Mouse (Mus musculus) forebrain, embryonic 15.5 days (tissue): ENCODE measurements around the gene Prkcd. TPM values are rescaled to one million over a fixed set of nuclear protein-coding genes. Genes with fewer than 3 reads are reported as not detected.

Experiments used
- ATAC-seq: fragments of 200-750 bp; cut with Nextera tagmentation; replicated peaks from 2 replicates; pipeline ENCODE4 v1.8.0; 2017; ENCODE audit warnings: mild to moderate bottlenecking, moderate TSS enrichment, moderate library complexity
- H3K27ac ChIP-seq: fragments of 300-500 bp; sonication (generic); replicated peaks from 2 replicates; pipeline ENCODE4 v1.5.1; 2015; ENCODE audit warnings: mild to moderate bottlenecking, inconsistent platforms
- H3K27me3 ChIP-seq: fragments of 300-500 bp; sonication (generic); 2 replicates; pipeline ENCODE4 v1.6.1; 2015; ENCODE audit warnings: inconsistent platforms
- H3K36me3 ChIP-seq: fragments of 300-500 bp; sonication (generic); 2 replicates; pipeline ENCODE4 v1.6.1; 2015; ENCODE audit warnings: mild to moderate bottlenecking, inconsistent platforms
- H3K4me1 ChIP-seq: fragments of 300-500 bp; sonication (generic); 2 replicates; pipeline ENCODE4 v1.6.1; 2015; ENCODE audit warnings: inconsistent platforms
- H3K4me2 ChIP-seq: fragments of 300-500 bp; sonication (generic); replicated peaks from 2 replicates; pipeline ENCODE4 v1.6.1; 2015; ENCODE audit warnings: mild to moderate bottlenecking, inconsistent platforms
- H3K4me3 ChIP-seq: fragments of 300-500 bp; sonication (generic); 2 replicates; pipeline ENCODE4 v1.5.1; 2015; ENCODE audit warnings: mild to moderate bottlenecking, inconsistent platforms
- H3K9ac ChIP-seq: fragments of 300-500 bp; sonication (generic); replicated peaks from 2 replicates; pipeline ENCODE4 v1.6.1; 2015; ENCODE audit warnings: mild to moderate bottlenecking, inconsistent platforms
- H3K9me3 ChIP-seq: fragments of 300-500 bp; sonication (generic); 2 replicates; pipeline ENCODE4 v1.6.1; 2016; ENCODE audit warnings: inconsistent platforms
- WGBS: fragments of 180-500 bp; shearing (Covaris S2); methylation state at CpG from one replicate; pipeline ENCODE4 v1.1.7; 2015; ENCODE audit warnings: mixed read lengths; 5-methylcytosine and 5-hydroxymethylcytosine counted together
- polyA plus RNA-seq: library from polyadenylated mRNA; unstranded; fragments of >200 nt; fragmentation: Nextera tagmentation; extraction: Ambion mirVana; gene quantifications from 2 replicates; pipeline ENCODE4 v1.2.1, GENCODE M21; 2015

The Prkcd gene
- polyA plus RNA-seq, 1 experiment from 2014 or later, result 32.3 TPM

DNA sequence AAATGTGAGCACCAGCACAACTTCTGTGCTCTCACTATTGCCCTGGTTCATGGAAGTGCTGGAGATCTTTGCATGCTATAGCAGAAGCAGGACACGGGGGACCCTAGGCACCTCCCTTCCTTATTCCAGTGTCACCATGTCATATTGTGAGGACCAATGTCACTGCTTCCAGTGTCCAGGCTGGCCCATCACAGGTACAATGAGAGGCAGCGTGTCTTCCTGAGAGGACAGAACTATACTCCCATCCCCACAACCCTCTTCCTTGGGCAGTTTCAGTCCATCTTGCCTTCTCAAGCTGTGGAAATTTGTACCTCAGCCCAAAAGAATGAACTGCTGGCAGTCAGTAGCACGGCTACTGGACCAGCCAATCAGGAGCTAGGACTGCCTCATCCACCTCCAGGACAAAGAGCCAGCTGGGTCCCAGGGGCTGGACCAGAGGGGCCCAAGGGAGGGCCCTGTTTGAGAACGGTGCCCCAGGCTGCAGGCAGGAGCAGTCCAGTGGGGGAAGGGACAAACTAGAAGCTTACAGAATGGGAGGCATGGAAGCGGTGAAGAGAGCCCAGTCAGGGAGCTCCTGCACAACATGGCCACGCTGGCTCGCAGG is 31.8 kb downstream of the Prkcd start:
- WGBS, result 15% methylated on average over 7 of the region's 7 CpGs

DNA sequence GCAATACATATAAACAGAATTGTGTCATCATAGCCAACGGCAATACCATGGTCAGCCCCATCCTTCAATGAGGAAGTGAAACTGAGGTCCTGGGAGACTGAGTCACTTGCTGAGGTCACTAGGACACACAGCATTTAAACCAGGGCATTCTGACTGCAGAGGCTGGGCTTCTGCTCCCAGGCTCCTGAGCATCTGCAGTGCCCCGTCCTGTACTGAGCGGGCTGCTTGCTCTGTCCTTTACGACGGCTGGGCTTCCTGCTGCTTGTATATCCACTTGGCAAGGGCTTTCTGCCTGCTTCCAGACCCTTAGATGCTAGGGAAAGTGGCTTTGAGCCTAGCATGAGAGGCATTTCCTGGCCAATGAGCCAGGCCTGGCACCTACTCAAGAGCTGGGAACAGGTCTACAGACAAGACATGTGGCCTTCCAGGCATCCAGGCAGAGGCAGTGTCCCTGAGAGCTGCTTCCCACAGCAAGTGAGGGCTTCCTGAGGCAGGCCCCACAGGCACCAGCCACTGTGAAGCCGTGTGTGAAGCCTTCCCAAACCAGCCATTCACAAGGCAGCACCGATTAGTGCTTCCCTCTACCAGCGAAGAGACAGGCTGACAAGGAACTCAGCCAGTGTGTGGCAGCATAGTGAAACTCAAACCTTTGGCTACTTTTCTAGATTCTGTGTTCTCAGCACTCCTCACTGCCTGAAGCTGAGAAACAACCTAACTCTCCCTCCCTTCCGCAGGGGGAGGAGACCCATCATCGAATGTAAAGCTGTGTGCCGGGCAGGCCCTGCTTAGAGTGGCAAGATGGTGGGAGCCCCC is 32.5 kb downstream of the Prkcd start:
- H3K4me2 ChIP-seq, result no peak overlapping the region
- H3K4me3 ChIP-seq, result no peak overlapping the region
- 23% methylated on average over 11 of the region's 11 CpGs for WGBS
- peaks cover 21% of the 10 kb centered on the region for H3K4me1 ChIP-seq
- peak; percentile 67 for ATAC-seq
- H3K27me3 ChIP-seq, result no peaks in the 10 kb centered on the region
- peak overlapping the region; percentile 82 for H3K27ac ChIP-seq
- H3K36me3 ChIP-seq, result no peaks in the 10 kb centered on the region
- H3K9me3 ChIP-seq, result no peaks in the 10 kb centered on the region
- no peak overlapping the region for H3K9ac ChIP-seq

More for the DNA sequence above, 31.8 kb downstream of the Prkcd start:
- peaks cover 21% of the 10 kb centered on the region for H3K4me1 ChIP-seq
- no peaks in the 10 kb centered on the region for H3K36me3 ChIP-seq
- no peak overlapping the region for H3K9ac ChIP-seq
- peak overlapping the region; percentile 82 for H3K27ac ChIP-seq
- H3K4me3 ChIP-seq, result no peak overlapping the region
- no peak overlapping the region for H3K4me2 ChIP-seq
- H3K9me3 ChIP-seq, result no peaks in the 10 kb centered on the region
- no peaks in the 10 kb centered on the region for H3K27me3 ChIP-seq
- ATAC-seq, result peak; percentile 86

DNA sequence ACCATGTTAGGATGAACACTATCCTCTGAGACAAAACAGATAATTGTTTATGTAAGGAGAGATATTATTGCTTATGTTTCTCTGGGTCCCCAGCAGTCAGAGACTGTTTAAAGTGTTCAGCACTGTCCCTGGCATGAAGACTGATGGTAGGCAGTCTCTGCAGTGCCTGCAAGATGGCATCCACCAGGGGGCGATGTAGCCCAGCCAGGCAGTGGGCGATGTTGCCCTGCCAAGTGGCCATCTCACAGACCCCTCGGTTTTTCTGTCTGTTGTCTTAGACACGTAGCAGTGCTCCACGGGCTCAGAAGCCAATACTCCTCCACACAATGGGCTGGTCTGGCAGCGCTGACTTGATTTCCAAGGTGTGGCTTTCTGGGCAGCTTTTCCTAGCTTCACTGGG is 34.6 kb downstream of the Prkcd start:
- H3K36me3 ChIP-seq, result no peaks in the 10 kb centered on the region
- H3K27me3 ChIP-seq, result no peaks in the 10 kb centered on the region
- H3K27ac ChIP-seq, result no peak overlapping the region
- peaks cover 33% of the 10 kb centered on the region for H3K4me1 ChIP-seq
- H3K9ac ChIP-seq, result no peak overlapping the region
- no peak for ATAC-seq
- H3K4me2 ChIP-seq, result no peak overlapping the region
- no peaks in the 10 kb centered on the region for H3K9me3 ChIP-seq
- 7% methylated on average over 6 of the region's 6 CpGs for WGBS
- no peak overlapping the region for H3K4me3 ChIP-seq

DNA sequence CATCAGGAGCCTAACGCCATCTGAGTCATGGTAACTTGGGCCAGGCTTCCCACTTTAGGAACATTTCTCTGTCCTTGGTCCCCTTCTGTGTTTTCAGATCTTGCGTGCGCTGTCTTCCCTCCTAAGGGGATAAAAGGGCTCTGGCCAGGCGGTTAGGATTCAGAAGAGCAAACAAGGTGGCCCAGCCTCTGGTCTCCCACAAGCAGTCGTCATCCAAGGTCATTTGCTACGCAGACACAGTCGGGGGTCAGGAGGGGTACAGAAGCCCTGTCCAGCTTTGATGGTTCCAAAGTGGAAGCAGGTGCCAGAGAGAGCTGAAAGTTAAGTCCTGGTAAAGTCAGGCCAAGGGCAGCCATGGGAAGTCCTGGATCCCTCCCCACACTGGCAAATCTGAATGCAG is 35.1 kb downstream of the Prkcd start:
- H3K4me2 ChIP-seq, result no peak overlapping the region
- no peak overlapping the region for H3K9ac ChIP-seq
- no peak for ATAC-seq
- H3K9me3 ChIP-seq, result no peaks in the 10 kb centered on the region
- H3K4me1 ChIP-seq, result peaks cover 35% of the 10 kb centered on the region
- no peaks in the 10 kb centered on the region for H3K36me3 ChIP-seq
- 78% methylated on average over 7 of the region's 7 CpGs for WGBS
- no peak overlapping the region for H3K27ac ChIP-seq
- no peaks in the 10 kb centered on the region for H3K27me3 ChIP-seq
- no peak overlapping the region for H3K4me3 ChIP-seq

GRCm38 (mm10) chr14:30590041-30590645 is 35.9 kb downstream of the Prkcd start:
- Histone ChIP-seq H3K9ac (no peak overlapping the region), H3K4me1 (peaks cover 35% of the 10 kb centered on the region), H3K4me2 (no peak overlapping the region), H3K27me3 (no peaks in the 10 kb centered on the region), H3K27ac (no peak overlapping the region), H3K4me3 (no peak overlapping the region), H3K36me3 (no peaks in the 10 kb centered on the region), H3K9me3 (no peaks in the 10 kb centered on the region)
- no peak for ATAC-seq
- WGBS, result 69% methylated on average over 11 of the region's 11 CpGs

- Histone ChIP-seq H3K27ac (peak overlapping the region; percentile 74), H3K4me3 (no peak overlapping the region), H3K4me1 (peaks cover 20% of the 10 kb centered on the region), H3K9ac (no peak overlapping the region), H3K27me3 (no peaks in the 10 kb centered on the region), H3K9me3 (no peaks in the 10 kb centered on the region), H3K4me2 (no peak overlapping the region), H3K36me3 (no peaks in the 10 kb centered on the region)
- WGBS, result 23% methylated on average over 7 of the region's 7 CpGs
- ATAC-seq, result peak; percentile 78
These were observed 39.1 kb downstream of the Prkcd start for GRCm38 (mm10) chr14:30586780-30587461.

DNA sequence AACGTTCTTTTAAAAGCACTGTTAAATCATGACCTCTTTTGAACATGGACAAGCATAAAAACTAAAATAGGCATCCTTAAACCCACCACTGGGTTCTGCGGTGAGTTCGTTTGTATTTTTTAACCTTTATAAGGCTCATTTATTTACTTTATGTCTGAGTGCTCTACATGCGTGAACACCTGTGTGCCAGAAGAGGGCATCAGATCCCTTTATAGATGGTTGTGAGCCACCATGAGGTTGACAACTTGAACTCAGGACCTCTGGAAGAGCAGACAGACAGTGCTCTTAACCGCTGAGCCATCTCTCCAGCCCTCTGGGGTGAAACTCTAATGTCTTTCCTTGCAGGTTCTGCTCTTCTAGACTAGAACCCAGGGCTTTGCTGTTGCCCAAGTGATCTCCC is 40.7 kb downstream of the Prkcd start:
- Histone ChIP-seq H3K9ac (no peak overlapping the region), H3K4me2 (no peak overlapping the region), H3K36me3 (no peaks in the 10 kb centered on the region), H3K4me3 (no peak overlapping the region), H3K4me1 (peaks cover 18% of the 10 kb centered on the region), H3K9me3 (no peaks in the 10 kb centered on the region), H3K27me3 (no peaks in the 10 kb centered on the region), H3K27ac (no peak overlapping the region)
- ATAC-seq, result no peak
- WGBS, result 92% methylated on average over 5 of the region's 5 CpGs

DNA sequence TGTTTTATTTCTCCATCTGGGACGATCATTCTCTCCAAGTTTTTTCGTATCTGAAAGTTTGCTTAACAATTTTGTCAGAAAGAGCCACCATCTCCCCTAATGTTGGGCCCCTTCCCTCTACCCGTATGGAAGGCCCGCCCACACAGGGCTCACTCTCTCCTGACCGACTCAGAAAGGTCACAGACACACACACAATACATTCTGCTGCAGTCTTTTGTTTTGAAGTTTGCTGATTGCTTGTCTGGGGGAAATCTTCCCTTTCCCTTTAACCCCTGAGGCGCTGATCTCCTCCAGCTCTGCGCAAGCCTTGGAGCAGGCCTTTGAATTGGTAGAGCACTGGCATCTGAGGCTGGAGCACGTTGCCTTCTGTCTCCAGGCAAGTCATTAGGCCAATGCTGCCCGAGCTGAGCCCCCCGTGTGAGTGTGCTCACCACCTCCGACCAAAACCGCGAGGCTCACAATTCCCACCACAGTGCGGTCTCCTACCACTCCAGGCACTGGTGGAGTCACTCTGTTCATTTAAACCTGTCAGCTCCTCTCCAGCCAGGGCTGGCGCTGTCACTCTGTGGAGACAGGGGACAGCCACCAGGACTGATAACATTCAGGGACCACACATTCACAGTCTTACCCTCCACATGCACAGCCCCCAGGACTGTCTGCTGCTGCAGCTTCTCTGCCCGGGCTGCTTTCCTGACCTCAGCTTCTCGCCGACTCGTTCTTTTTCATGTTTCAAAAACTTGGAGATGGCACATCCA is 41.3 kb downstream of the Prkcd start:
- H3K9me3 ChIP-seq, result no peaks in the 10 kb centered on the region
- no peak for ATAC-seq
- H3K9ac ChIP-seq, result no peak overlapping the region

DNA sequence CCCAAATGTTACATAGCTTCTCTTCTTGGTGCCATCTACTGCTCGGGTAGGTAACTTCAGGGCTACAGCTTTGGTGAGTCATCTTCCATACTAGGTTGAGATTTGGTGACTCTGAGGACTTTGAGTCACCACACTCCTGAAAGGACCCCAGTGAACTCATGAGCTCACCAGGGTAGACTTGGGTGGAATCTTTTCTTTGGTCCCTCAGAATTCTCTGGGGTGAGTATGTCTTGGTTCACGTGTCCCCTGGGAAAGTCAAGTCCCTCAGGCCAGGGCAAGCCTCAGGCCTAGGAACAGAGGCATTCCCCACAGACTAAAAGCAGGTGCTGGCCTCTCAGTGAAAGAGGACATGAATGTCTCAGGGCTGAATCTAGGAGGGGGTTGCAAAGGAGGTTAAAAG is 41.9 kb downstream of the Prkcd start:
- Histone ChIP-seq H3K4me2 (no peak overlapping the region), H3K9me3 (no peaks in the 10 kb centered on the region), H3K9ac (no peak overlapping the region), H3K36me3 (no peaks in the 10 kb centered on the region), H3K27ac (no peak overlapping the region), H3K27me3 (no peaks in the 10 kb centered on the region), H3K4me3 (no peak overlapping the region), H3K4me1 (peaks cover 18% of the 10 kb centered on the region)
- WGBS, result 70% methylated on average over 2 of the region's 2 CpGs
- ATAC-seq, result no peak

More for the DNA sequence above, 41.3 kb downstream of the Prkcd start:
- peaks cover 18% of the 10 kb centered on the region for H3K4me1 ChIP-seq
- WGBS, result 38% methylated on average over 19 of the region's 19 CpGs
- no peaks in the 10 kb centered on the region for H3K36me3 ChIP-seq
- H3K27me3 ChIP-seq, result no peaks in the 10 kb centered on the region
- H3K4me2 ChIP-seq, result no peak overlapping the region
- H3K27ac ChIP-seq, result no peak overlapping the region
- H3K4me3 ChIP-seq, result no peak overlapping the region

DNA sequence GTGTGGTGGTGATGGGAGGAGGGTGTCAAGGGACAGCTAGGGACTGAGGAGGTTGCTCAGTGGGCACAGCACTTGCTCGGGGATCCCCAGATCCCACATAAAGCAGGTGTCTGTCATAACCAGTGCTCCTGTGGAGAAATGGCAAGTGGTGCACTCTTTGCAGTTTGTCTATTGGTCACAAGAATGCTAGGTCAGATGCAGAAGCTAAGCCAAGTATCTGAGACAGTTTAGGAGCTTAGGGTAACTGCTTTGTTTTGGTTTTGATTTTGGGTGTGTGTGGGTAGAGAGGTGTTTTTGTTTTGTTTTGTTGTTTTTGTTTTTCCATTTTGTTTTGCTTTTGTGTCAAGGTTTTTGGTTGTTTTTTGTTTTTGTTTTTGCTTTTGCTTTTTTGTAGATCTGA is 44.8 kb downstream of the Prkcd start:
- no peaks in the 10 kb centered on the region for H3K36me3 ChIP-seq

GRCm38 (mm10) chr14:30579882-30580281 is 46.1 kb downstream of the Prkcd start:
- no peak overlapping the region for H3K4me3 ChIP-seq
- H3K4me1 ChIP-seq, result peaks cover 3% of the 10 kb centered on the region; the same call in 1 of the 2 replicates
- H3K27ac ChIP-seq, result no peak overlapping the region
- no peaks in the 10 kb centered on the region for H3K27me3 ChIP-seq
- WGBS, result 41% methylated on average over 5 of the region's 5 CpGs
- H3K36me3 ChIP-seq, result peaks cover 6% of the 10 kb centered on the region; the same call in 1 of the 2 replicates
- no peak overlapping the region for H3K4me2 ChIP-seq
- H3K9me3 ChIP-seq, result no peaks in the 10 kb centered on the region
- no peak overlapping the region for H3K9ac ChIP-seq
- ATAC-seq, result no peak

More for the DNA sequence above, 44.8 kb downstream of the Prkcd start:
- Histone ChIP-seq H3K9ac (no peak overlapping the region), H3K4me1 (peaks cover 3% of the 10 kb centered on the region), H3K27ac (no peak overlapping the region), H3K4me3 (no peak overlapping the region), H3K9me3 (no peaks in the 10 kb centered on the region), H3K4me2 (no peak overlapping the region), H3K27me3 (no peaks in the 10 kb centered on the region)
- ATAC-seq, result no peak
- WGBS, result 70% methylated on average over 1 of the region's 1 CpGs
